Mouse (Mus musculus): ENCODE data around the gene Rnase1.

GRCm38 (mm10) chr14:51095736-51096524, 50.7 kb downstream of the Rnase1 start:
- no peak for TF ChIP-seq POLR2A (IDR thresholded peaks at IDR 0.05; ENCODE audit: insufficient read depth, low read depth, low read length)
- no peak for TF ChIP-seq CTCF (IDR thresholded peaks at IDR 0.05; ENCODE audit: insufficient read depth, low read depth, low read length)

All from olfactory bulb, adult 2 months (tissue).